Mouse (Mus musculus) limb, embryonic 12.5 days (tissue): ENCODE data around the gene Tusc2. TPM values are rescaled to one million over a fixed set of nuclear protein-coding genes. Genes with fewer than 3 reads are reported as not detected.

Experiments
- ATAC-seq: fragments of 200-750 bp; cut with Nextera tagmentation; 2 replicates; pipeline ENCODE4 v1.8.0; 2017; ENCODE audit warnings: low read depth, moderate TSS enrichment; ENCODE audit not compliant: insufficient number of reproducible peaks, insufficient read depth, low FRiP score, low TSS enrichment
- H3K27ac ChIP-seq: fragments of 300-500 bp; sonication (generic); 2 replicates; pipeline ENCODE4 v1.5.1; 2016; ENCODE audit warnings: mild to moderate bottlenecking, moderate library complexity
- H3K27me3 ChIP-seq: fragments of 300-500 bp; sonication (generic); 2 replicates; pipeline ENCODE4 v1.6.1; 2016; ENCODE audit warnings: mild to moderate bottlenecking, moderate library complexity
- H3K36me3 ChIP-seq: fragments of 300-500 bp; sonication (generic); 2 replicates; pipeline ENCODE4 v1.6.1; 2016; ENCODE audit warnings: mild to moderate bottlenecking, moderate library complexity
- H3K4me1 ChIP-seq: fragments of 300-500 bp; sonication (generic); replicated peaks from 2 replicates; pipeline ENCODE4 v1.6.1; 2016
- H3K4me2 ChIP-seq: fragments of 300-500 bp; sonication (generic); 2 replicates; pipeline ENCODE4 v1.6.1; 2016; ENCODE audit warnings: mild to moderate bottlenecking, moderate library complexity
- H3K4me3 ChIP-seq: fragments of 300-500 bp; sonication (generic); replicated peaks from 2 replicates; pipeline ENCODE4 v1.5.1; 2016; ENCODE audit warnings: mild to moderate bottlenecking
- H3K9ac ChIP-seq: fragments of 300-500 bp; sonication (generic); replicated peaks from 2 replicates; pipeline ENCODE4 v1.6.1; 2016; ENCODE audit warnings: mild to moderate bottlenecking, moderate library complexity
- H3K9me3 ChIP-seq: fragments of 300-500 bp; sonication (generic); 2 replicates; pipeline ENCODE4 v1.6.1; 2016; ENCODE audit warnings: mild to moderate bottlenecking, moderate library complexity
- WGBS: fragments of 180-500 bp; shearing (Covaris S2); methylation state at CpG from one replicate; pipeline ENCODE4 v1.1.7; 2016; 5-methylcytosine and 5-hydroxymethylcytosine counted together
- polyA plus RNA-seq: library from polyadenylated mRNA; unstranded; fragments of >200 nt; fragmentation: Nextera tagmentation; extraction: Ambion mirVana; gene quantifications from 2 replicates; pipeline ENCODE4 v1.2.1, GENCODE M21; 2016

Gene Tusc2
- polyA plus RNA-seq, 1 experiment from 2014 or later: 52.6 TPM

DNA sequence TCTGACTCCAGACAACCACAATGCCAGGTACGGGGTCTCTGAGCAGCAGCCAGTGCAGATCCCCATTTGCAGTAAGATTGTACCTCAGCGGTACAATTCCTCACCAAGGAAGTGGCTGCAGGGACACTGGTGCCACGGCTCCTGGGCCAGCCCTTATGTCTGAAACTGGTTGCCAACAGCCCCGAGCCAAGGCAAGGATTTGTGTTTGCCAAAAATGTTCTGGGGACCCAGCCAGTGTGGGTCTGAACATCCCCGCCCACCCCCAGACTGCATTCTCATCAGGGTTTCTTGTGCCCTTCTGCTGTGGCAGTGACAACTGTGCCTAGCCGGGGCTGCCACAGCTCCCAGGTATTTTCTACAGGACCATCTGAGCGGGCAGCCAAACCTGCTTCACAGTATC, 24.8 kb upstream of the Tusc2 start:
- WGBS: 95% methylated on average over 7 of the region's 7 CpGs
- ATAC-seq: no peak

DNA sequence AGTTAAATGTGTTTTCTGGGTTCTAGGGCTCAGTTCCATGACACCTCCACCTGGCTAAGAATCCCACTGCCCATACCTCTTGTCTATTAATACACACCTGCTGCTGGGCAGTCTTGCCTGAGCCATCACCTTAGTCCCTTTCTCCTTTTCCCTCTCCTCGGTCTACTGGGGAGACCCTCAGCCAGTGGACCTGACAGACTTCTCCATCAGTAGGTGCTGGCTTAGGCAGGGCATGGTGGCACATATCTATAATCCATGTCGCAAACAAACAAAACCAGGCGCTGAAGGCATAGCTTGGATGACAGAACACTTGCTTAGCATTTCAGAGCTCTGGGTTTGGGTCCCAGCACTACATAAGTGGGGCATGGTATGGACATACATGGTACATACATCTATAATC, 24.3 kb upstream of the Tusc2 start:
- H3K4me1 ChIP-seq: peaks cover 46% of the 10 kb centered on the region
- peaks cover 44% of the 10 kb centered on the region for H3K36me3 ChIP-seq
- 92% methylated on average over 3 of the region's 3 CpGs for WGBS

More for the DNA sequence above, 24.8 kb upstream of the Tusc2 start:
- Histone ChIP-seq H3K27me3 (no peaks in the 10 kb centered on the region), H3K36me3 (peaks cover 39% of the 10 kb centered on the region), H3K27ac (no peak overlapping the region), H3K4me1 (peaks cover 46% of the 10 kb centered on the region), H3K4me2 (no peak overlapping the region), H3K4me3 (no peak overlapping the region), H3K9me3 (no peaks in the 10 kb centered on the region), H3K9ac (no peak overlapping the region)

DNA sequence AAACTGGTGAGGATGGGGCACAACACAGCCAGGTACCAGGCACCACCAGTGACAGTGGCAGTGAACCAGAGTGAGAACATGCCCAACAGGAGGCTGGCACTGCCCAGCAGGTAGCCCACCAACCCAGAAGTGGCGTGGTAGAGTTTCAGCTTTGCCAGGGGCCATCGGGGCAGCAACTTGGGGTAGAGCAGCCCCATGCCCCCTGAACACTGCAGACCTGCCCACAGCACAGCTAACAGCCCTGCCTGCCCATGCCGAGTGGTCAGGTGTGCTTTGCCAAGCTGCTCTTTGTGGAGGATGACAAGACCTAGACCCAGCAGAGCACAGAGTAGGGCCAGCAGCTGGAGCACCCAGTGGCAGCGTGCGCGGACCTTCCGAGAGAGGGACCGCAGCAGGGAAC, 23.1 kb upstream of the Tusc2 start:
- no peak overlapping the region for H3K4me3 ChIP-seq
- no peak overlapping the region for H3K9ac ChIP-seq
- peaks cover 56% of the 10 kb centered on the region for H3K36me3 ChIP-seq
- H3K9me3 ChIP-seq: no peaks in the 10 kb centered on the region
- ATAC-seq: no peak
- H3K27me3 ChIP-seq: no peaks in the 10 kb centered on the region
- H3K4me1 ChIP-seq: peaks cover 46% of the 10 kb centered on the region
- H3K27ac ChIP-seq: no peak overlapping the region
- 91% methylated on average over 8 of the region's 8 CpGs for WGBS
- H3K4me2 ChIP-seq: no peak overlapping the region

More for the DNA sequence above, 24.3 kb upstream of the Tusc2 start:
- H3K27ac ChIP-seq: no peak overlapping the region
- no peak for ATAC-seq
- no peak overlapping the region for H3K4me3 ChIP-seq
- no peaks in the 10 kb centered on the region for H3K9me3 ChIP-seq
- H3K4me2 ChIP-seq: no peak overlapping the region
- H3K27me3 ChIP-seq: no peaks in the 10 kb centered on the region
- no peak overlapping the region for H3K9ac ChIP-seq

DNA sequence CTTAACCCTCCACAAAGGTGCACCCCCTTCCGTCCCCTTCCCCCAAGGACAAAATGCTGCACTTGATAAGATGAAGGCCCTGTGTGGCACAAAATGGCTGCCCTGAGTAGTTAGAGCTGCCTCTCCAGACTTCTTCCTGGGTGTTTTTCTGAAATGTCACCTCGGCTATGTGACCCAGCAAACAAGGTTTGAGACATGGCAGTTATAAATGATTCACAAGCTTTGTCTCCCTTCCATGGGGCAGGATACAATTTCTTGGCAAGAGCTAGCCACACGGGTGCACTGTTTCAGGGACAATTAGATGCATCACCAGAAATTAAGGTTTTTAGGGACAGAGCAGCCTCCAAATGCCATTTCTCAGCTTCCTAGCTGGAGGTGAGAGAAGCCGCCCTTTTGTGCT, 22.6 kb upstream of the Tusc2 start:
- Histone ChIP-seq H3K36me3 (peaks cover 61% of the 10 kb centered on the region), H3K4me1 (peaks cover 41% of the 10 kb centered on the region), H3K4me2 (peak overlapping the region; percentile 83), H3K9me3 (no peaks in the 10 kb centered on the region), H3K27me3 (no peaks in the 10 kb centered on the region), H3K9ac (no peak overlapping the region), H3K4me3 (0 out of 2 replicates have a peak overlapping the region, but pooled peaks have one; percentile 60), H3K27ac (no peak overlapping the region)
- no peak for ATAC-seq
- 74% methylated on average over 4 of the region's 4 CpGs for WGBS

DNA sequence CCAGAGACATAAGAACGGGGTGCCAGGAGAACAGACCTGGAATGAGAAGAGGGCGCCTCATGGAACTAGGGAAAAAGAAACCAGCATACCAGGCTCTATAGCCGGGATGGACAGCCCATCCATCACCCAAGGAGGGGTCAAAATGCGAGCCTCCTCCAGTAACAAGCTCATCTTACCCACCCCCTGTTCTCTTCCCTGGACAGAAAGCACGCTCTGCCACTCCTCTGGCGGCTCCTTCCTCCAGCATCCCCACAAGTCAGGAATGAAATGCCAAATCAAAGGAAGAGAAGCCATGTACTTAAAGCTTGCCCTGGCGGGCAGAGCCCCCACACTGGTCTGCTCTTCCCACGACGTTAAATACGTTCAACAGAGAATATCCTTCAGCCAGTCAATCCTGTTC, 22.1 kb upstream of the Tusc2 start:
- H3K9me3 ChIP-seq: no peaks in the 10 kb centered on the region
- peak overlapping the region; percentile 83 for H3K4me2 ChIP-seq
- peaks cover 39% of the 10 kb centered on the region for H3K4me1 ChIP-seq
- peak overlapping the region; percentile 60 for H3K4me3 ChIP-seq
- WGBS: 32% methylated on average over 10 of the region's 10 CpGs
- no peaks in the 10 kb centered on the region for H3K27me3 ChIP-seq
- H3K27ac ChIP-seq: no peak overlapping the region
- H3K36me3 ChIP-seq: peaks cover 61% of the 10 kb centered on the region
- H3K9ac ChIP-seq: no peak overlapping the region; the same call in 1 of the 2 replicates
- ATAC-seq: no peak

DNA sequence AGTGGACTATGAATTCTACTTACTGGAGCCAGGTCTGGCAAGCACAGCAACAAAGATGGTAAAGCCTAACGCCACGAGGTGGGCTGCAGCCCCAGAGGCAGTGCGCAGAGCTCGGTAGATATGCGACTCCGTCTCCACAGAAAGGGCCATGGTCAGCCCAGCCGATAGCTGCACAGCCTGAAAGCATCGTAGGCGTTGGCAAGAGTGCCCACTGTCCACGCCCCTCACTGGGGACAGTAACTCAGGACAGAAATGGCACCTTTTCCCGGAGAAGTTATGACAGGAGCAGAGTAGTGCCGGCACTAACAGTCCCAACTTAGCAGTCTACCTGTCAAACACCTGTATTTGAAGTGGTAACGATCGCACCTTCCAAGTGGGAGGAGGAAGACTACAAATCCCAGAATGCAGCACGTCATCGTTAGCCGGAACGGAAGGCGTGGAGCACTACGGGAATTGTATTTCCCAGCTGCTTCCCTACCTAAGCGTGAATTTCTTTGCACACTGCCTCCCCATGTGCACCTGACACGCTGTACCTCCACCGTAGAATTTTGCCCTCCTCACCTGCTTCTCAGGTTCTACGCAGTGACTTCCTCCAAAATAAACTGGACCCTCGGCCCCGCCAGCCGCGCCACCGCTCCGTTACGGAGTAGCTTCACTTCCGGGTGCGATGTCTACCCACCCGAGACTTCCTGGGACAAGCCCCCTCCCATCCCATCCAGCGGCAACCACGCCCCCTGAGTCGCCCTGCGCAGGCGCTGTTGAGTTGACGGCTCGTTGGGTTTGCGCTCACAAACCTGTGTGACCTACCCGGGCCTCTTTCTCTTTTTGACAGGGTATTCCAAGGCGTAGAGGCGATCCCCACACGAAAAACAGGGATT, 21.3 kb upstream of the Tusc2 start, which contains the start of the genes Cyb561d2 and Nprl2:
Cyb561d2 (minus strand) TSS at position 720 of the 878 bp plus-strand sequence.
Nprl2 (plus strand) TSS at position 753 of the 878 bp plus-strand sequence.
- WGBS: under 1% methylated on average over 46 of the region's 46 CpGs
- peak; percentile 76 for ATAC-seq
- Histone ChIP-seq H3K36me3 (peaks cover 58% of the 10 kb centered on the region), H3K27me3 (no peaks in the 10 kb centered on the region), H3K4me3 (peak within 1 kb of the TSS; percentile 60), H3K9me3 (no peaks in the 10 kb centered on the region), H3K27ac (no peak within 1 kb of the TSS), H3K4me1 (peaks cover 39% of the 10 kb centered on the region), H3K9ac (peak within 1 kb of the TSS; percentile 57), H3K4me2 (peak within 1 kb of the TSS; percentile 83)

DNA sequence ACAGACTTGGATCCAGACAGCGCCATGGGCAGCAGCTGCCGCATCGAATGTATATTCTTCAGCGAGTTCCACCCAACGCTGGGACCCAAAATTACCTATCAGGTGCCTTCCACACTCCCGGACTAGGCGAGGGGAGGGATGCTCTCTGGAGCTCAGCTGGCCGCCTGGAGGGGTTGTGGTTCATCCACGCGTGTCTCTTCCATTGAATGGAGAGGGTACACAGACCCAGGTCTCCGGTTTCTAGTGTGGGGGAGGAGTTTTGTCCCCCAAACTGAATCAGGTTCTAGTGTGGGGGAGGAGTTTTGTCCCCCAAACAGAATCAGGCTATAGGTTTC, 20.7 kb upstream of the Tusc2 start:
- peak; percentile 17; the same call in 1 of the 2 replicates for ATAC-seq

DNA sequence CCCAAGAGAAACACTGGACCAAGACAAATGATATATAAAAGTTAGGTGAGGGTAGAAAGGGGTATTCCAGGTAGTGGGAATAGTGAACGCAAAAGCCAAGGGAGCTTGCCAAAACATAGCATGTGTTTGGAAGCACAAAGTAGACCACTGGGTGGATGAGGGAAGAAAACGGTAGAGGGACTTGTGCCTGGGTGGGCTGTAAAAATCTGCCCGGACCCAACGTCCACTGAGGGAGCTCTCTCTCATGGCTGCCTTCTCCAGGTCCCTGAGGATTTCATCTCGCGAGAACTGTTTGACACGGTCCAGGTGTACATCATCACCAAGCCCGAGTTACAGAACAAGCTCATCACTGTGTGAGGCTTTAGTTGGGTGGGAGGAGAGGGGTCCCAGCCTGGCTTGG, 20.3 kb upstream of the Tusc2 start:
- H3K27ac ChIP-seq: no peak overlapping the region
- peaks cover 48% of the 10 kb centered on the region for H3K36me3 ChIP-seq
- no peak for ATAC-seq
- 36% methylated on average over 8 of the region's 8 CpGs for WGBS
- H3K9ac ChIP-seq: peak overlapping the region; percentile 57
- peaks cover 40% of the 10 kb centered on the region for H3K4me1 ChIP-seq
- peak overlapping the region; percentile 60 for H3K4me3 ChIP-seq
- H3K27me3 ChIP-seq: no peaks in the 10 kb centered on the region
- H3K9me3 ChIP-seq: no peaks in the 10 kb centered on the region
- peak overlapping the region; percentile 83 for H3K4me2 ChIP-seq

More for the DNA sequence above, 20.7 kb upstream of the Tusc2 start:
- Histone ChIP-seq H3K9ac (peak overlapping the region; percentile 57), H3K4me1 (peaks cover 39% of the 10 kb centered on the region), H3K4me3 (peak overlapping the region; percentile 60), H3K9me3 (no peaks in the 10 kb centered on the region), H3K27me3 (no peaks in the 10 kb centered on the region), H3K27ac (no peak overlapping the region), H3K36me3 (peaks cover 52% of the 10 kb centered on the region), H3K4me2 (peak overlapping the region; percentile 83)
- WGBS: under 1% methylated on average over 11 of the region's 11 CpGs

DNA sequence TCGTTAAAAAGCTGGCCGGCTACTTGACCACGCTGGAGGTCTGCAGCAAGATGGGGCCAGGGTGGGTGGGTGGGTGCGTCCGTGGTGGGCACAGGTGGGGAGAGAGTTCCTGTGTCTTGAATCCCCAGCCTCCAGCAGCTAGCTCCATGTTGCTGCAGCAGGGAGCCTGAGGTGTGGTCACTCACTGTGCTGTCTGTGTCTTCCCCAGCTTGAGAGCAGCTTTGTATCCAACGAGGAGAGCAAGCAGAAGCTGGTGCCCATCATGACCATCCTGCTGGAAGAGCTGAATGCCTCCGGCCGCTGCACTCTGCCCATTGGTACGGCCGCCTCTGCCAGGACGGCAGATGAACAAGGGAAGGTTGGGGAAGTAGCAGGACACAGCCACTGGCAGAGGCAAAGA, 19.8 kb upstream of the Tusc2 start:
- no peaks in the 10 kb centered on the region for H3K27me3 ChIP-seq
- H3K9me3 ChIP-seq: no peaks in the 10 kb centered on the region
- no peak for ATAC-seq
- no peak overlapping the region for H3K9ac ChIP-seq
- H3K4me2 ChIP-seq: peak overlapping the region; percentile 83; the same call in 1 of the 2 replicates
- H3K4me1 ChIP-seq: peaks cover 42% of the 10 kb centered on the region
- WGBS: 84% methylated on average over 11 of the region's 11 CpGs
- H3K4me3 ChIP-seq: 0 out of 2 replicates have a peak overlapping the region, but pooled peaks have one; percentile 60
- H3K36me3 ChIP-seq: peaks cover 43% of the 10 kb centered on the region
- H3K27ac ChIP-seq: no peak overlapping the region

DNA sequence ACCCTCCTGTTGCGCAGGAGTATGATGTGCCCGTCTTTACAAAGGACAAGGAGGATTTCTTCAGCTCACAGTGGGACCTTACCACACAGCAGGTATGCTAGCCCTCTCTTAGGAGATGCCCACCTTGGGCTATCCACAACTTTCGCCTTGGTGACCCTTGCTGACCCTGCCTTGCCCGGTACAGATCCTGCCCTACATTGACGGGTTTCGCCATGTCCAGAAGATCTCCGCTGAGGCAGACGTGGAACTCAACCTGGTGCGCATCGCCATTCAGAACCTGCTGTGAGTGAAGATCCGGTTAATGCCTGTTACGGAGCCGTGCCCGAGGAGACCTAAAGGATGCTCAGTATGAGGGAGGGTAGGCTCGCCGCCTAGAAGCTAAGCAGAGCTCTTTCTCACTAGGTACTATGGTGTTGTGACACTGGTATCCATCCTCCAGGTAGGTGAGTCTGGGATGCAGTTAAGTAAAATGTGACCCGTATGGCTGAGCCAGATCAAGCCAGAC, 18.8 kb upstream of the Tusc2 start:
- Histone ChIP-seq H3K9me3 (no peaks in the 10 kb centered on the region), H3K4me2 (no peak overlapping the region), H3K36me3 (peaks cover 33% of the 10 kb centered on the region), H3K4me3 (no peak overlapping the region), H3K4me1 (peaks cover 42% of the 10 kb centered on the region), H3K27ac (no peak overlapping the region), H3K9ac (no peak overlapping the region), H3K27me3 (0 out of 2 replicates have a peak, but pooled peaks cover 1% of the 10 kb centered on the region)
- 93% methylated on average over 17 of the region's 17 CpGs for WGBS
- no peak for ATAC-seq

DNA sequence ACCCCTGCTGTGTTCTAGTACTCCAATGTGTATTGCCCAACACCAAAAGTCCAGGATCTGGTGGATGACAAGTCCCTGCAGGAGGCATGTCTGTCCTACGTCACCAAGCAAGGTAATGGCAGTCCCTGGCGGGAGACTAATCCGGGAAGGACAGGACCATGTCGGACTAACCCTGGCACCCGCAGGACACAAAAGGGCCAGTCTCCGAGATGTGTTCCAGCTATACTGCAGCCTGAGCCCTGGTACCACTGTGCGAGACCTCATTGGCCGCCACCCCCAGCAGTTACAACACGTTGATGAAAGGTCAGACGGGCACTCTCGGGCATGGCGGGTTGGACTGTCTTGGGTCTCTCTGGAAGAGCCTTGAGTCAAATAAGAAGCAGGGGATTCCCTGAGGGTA, 18.3 kb upstream of the Tusc2 start:
- H3K4me1 ChIP-seq: peaks cover 42% of the 10 kb centered on the region
- no peak for ATAC-seq
- WGBS: 90% methylated on average over 12 of the region's 12 CpGs

More for the DNA sequence above, 18.3 kb upstream of the Tusc2 start:
- Histone ChIP-seq H3K4me2 (no peak overlapping the region), H3K36me3 (peaks cover 28% of the 10 kb centered on the region), H3K9me3 (no peaks in the 10 kb centered on the region), H3K27me3 (0 out of 2 replicates have a peak, but pooled peaks cover 4% of the 10 kb centered on the region), H3K4me3 (no peak overlapping the region), H3K27ac (no peak overlapping the region), H3K9ac (no peak overlapping the region)
